ENCODE assay signal across 21 mouse cellular contexts in the genomic region with DNA sequence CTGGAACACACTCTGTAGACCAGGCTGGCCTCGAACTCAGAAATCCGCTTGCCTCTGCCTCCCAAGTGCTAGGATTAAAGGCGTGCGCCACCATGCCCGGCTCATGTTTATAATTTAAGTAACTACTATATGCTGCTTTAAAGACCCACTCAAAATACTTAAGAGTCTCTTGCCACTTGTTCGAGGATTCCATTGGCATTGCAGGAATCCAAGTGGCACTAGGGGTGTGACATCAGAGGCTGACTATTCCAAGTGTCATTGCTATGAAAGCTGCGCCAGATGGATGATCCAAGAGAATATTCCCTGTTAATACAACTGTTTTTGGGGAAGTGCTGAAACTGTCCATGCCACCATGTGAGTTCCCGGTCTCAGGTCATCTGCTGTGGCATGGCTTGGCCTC.
"Had no signal": no experiment of that assay in that cellular context is flagged by ENCODE, and none has a peak within 500 bp of the region (broad histone marks: within the 10 kb centered on the region; RNA-seq: fewer than 3 reads in every experiment).

No protein-coding gene starts in this region.

- H3K4me2 ChIP-seq: limb, embryonic 13.5 days; liver, embryonic 12.5 days; liver, embryonic 15.5 days; lung, embryonic 15.5 days; midbrain, embryonic 12.5 days; midbrain, embryonic 15.5 days had no signal

- H3K9ac ChIP-seq: limb, embryonic 13.5 days; liver, embryonic 12.5 days; liver, embryonic 15.5 days; lung, embryonic 15.5 days; midbrain, embryonic 12.5 days; midbrain, embryonic 15.5 days had no signal

- H3K9me3 ChIP-seq: limb, embryonic 10.5 days; limb, embryonic 13.5 days; liver, embryonic 12.5 days; liver, embryonic 15.5 days; lung, embryonic 15.5 days; midbrain, embryonic 12.5 days; midbrain, embryonic 15.5 days had no signal

- ATAC-seq: hindbrain, postnatal 0 days; inflammation-experienced regulatory T-cells, adult 6 months; intestine, embryonic 16.5 days; liver, embryonic 12.5 days; midbrain, embryonic 15.5 days had no signal

- H3K4me3 ChIP-seq: layer of hippocampus, adult 2 months; limb, embryonic 10.5 days; limb, embryonic 13.5 days; liver, embryonic 12.5 days; liver, embryonic 15.5 days; lung, embryonic 15.5 days; midbrain, embryonic 12.5 days; midbrain, embryonic 15.5 days; myocyte had no signal

- H3K27me3 ChIP-seq: limb, embryonic 13.5 days; liver, embryonic 12.5 days; liver, embryonic 15.5 days; lung, embryonic 15.5 days; midbrain, embryonic 12.5 days; midbrain, embryonic 15.5 days had no signal

- H3K36me3 ChIP-seq: limb, embryonic 10.5 days; limb, embryonic 13.5 days; liver, embryonic 12.5 days; liver, embryonic 15.5 days; lung, embryonic 15.5 days; midbrain, embryonic 12.5 days; midbrain, embryonic 15.5 days had no signal

- DNase-seq: kidney, adult 18-20 months; kidney, adult 9 months; kidney, postnatal 14 days; layer of hippocampus, adult 9-11 months; liver; thymus, adult 2 months; thymus, postnatal 14 days; thymus, postnatal 4 days had no signal

- H3K4me1 ChIP-seq: liver, embryonic 12.5 days; liver, embryonic 15.5 days; lung, embryonic 15.5 days; midbrain, embryonic 12.5 days had no signal

- H3K27ac ChIP-seq: hindbrain, postnatal 0 days; layer of hippocampus, adult 2 months; limb, embryonic 10.5 days; limb, embryonic 13.5 days; liver, embryonic 12.5 days; liver, embryonic 15.5 days; lung, embryonic 15.5 days; midbrain, embryonic 12.5 days; midbrain, embryonic 15.5 days; stomach, postnatal 0 days had no signal
